Mouse (Mus musculus) monocyte, adult 5-6 weeks (primary cell): ENCODE results near the gene Kcnh1. TPM values are rescaled to one million over a fixed set of nuclear protein-coding genes. Genes with fewer than 3 reads are reported as not detected.

ENCODE experiments used
- ATAC-seq: fragments of 153-309, 156-312 bp; replicated peaks from 2 replicates; pipeline ENCODE4 v1.8.0; 2017; ENCODE audit warnings: mild to moderate bottlenecking; ENCODE audit not compliant: low TSS enrichment, insufficient number of reproducible peaks, severe bottlenecking, poor library complexity, low FRiP score
- total RNA-seq: library from RNA; stranded (forward); fragments of 200-1000, 200-491, 200-594 nt; gene quantifications from 3 replicates; pipeline ENCODE4 v1.2.3, GENCODE M21; 2017

Gene Kcnh1
- total RNA-seq, 1 experiment from 2014 or later = not detected

GRCm38 (mm10) chr1:192311298-192311697 lies 120.7 kb downstream of the Kcnh1 start:
- ATAC-seq = no peak

GRCm38 (mm10) chr1:192311851-192312438 lies 121.4 kb downstream of the Kcnh1 start:
- no peak for ATAC-seq

DNA sequence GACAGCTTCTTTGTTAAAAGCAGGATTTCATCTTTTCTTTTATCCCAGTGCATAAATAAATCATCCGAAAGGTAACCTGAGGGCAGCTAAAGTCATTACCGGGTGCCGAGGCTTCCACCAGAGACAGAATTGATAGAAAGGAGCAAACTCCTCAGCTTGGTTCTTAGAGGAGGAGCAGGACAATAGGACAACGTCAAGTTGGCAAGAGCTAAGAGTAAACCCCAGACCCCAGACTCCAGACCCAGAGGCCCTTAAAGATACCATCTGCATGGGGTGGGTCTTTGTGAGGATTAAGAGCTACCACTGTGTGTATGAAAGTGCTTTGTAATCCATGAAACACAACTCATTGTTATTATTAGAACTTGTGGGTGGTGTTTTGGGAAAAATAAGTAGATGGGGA lies 121.9 kb downstream of the Kcnh1 start:
- ATAC-seq = no peak

DNA sequence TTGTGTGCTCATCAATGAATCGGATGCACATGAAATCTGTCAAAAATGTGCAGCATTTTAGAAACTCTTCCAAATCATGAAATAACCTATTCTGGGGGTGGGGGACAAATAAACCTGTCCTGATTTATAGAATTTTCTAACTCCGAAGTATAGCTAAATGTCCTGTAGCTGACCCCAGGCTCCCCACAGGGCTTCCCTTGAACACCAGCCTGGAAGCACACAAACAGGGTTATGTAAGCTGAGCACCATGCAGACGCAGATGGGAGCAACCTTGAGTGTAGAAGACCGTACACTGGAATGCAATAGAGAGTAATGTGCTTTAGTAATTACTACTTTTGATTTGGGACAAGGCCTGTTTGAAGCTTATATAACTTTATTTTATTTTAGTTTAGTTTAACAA lies 122.4 kb downstream of the Kcnh1 start:
- no peak for ATAC-seq

DNA sequence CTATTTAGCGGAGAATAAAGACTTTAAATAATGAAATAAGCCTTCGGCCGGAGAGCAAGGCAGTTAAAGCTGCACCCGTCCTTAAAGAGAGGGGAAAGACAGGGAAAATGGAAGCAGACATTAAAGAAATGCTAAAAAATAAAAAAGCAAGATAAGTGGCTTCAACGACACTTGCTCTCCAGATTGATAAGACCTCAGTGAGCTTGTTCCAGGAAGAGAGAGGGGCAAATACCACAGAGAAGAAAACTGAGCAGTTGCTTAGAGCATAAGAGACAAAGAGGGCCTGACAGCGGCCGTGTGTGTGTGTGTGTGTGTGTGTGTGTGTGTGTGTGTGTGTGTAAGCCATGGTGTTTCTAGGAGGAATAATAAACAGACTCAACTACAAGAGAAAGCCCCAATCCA lies 123.0 kb downstream of the Kcnh1 start:
- no peak for ATAC-seq

DNA sequence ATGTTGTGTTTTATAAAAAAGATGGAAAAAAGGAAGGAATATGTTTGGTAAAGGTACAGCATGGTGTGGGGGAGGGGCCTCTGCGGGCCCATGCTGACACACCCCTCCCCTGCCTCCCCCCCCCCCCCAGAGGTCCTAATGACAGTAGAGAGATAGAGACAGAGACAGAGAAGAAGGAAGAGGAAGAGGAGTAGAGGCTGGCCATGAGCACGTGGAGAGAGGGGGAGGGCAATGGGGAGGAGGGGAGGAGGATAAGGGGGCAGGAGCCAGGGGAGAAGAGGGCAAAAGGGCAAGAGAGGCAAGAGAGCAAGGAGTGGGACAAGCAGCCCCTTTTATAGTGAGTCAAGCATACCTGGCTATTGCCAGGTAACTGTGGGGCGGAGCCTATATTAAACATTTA lies 123.5 kb downstream of the Kcnh1 start:
- no peak for ATAC-seq

GRCm38 (mm10) chr1:192315392-192316070 lies 125.0 kb downstream of the Kcnh1 start:
- no peak for ATAC-seq

- ATAC-seq = no peak
These were observed 133.6 kb downstream of the Kcnh1 start for GRCm38 (mm10) chr1:192324223-192324622.

GRCm38 (mm10) chr1:192327052-192327451 lies 136.5 kb downstream of the Kcnh1 start:
- ATAC-seq = no peak

GRCm38 (mm10) chr1:192331207-192331606 lies 140.6 kb downstream of the Kcnh1 start:
- ATAC-seq = no peak

DNA sequence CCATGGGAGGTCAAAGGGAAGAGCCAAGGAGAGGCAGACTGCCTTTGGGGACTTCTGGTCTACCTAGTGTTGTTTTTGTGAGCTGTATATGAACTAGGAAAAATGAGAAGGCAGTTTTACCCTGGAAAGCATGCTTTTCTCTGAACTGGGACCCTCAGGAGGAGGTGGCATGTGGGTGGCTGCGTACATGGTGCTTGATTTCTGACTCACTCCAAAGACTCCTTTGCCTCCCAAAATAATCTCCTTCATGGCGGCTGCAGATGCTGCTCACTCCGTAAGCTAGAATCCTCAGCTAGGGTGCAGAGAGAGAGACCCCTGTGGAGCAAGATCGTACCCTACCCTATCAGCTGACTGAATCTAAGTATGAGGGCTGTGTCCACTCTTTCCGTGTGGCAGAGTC lies 145.5 kb downstream of the Kcnh1 start:
- ATAC-seq = no peak

GRCm38 (mm10) chr1:192339361-192340077 lies 148.9 kb downstream of the Kcnh1 start:
- no peak for ATAC-seq

DNA sequence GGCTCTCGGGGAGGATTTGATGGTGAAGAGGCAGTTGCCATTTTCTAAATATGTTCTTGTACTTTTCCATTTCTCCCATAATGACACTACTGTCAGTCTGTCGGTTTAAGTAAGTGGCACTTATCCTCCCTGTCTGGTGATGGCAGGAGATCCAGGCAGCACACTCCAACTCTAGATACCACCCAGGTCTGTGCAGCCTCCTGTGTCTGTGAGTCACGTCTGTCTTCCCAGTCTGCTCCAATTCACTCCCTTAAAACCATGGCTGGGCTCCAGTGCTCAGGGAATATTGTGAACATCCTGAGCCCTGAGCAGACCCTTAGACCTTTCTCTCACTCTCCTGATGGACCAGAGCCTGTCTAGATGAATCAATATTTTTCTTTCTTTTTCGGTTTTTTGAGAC lies 151.2 kb downstream of the Kcnh1 start:
- no peak for ATAC-seq

DNA sequence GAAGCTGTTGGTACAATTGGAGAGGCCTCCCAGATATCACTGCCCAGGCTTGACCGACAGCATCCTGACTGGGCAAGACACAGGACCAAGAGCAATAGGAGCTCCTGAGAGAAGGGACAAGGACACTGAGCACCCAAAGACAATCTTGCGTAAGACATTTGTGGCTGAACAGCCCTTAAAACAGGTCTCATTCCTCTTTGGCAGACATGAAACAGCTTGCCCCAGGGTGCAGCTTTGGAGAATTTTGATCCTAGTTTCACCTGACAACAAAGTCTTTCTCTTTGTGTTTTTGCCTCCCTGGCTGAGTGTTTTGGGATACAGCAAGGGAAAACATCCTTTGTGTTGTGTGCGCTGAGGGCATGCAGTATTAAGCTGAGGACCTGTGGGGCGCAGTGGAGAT lies 153.4 kb downstream of the Kcnh1 start:
- ATAC-seq = no peak

GRCm38 (mm10) chr1:192347327-192347726 lies 156.8 kb downstream of the Kcnh1 start:
- no peak for ATAC-seq

GRCm38 (mm10) chr1:192356231-192356630 lies 165.7 kb downstream of the Kcnh1 start:
- no peak for ATAC-seq

GRCm38 (mm10) chr1:192359212-192359611 lies 168.6 kb downstream of the Kcnh1 start:
- no peak for ATAC-seq

GRCm38 (mm10) chr1:192368336-192368735 lies 177.8 kb downstream of the Kcnh1 start:
- ATAC-seq = no peak

- ATAC-seq = no peak
These were observed 181.5 kb downstream of the Kcnh1 start for GRCm38 (mm10) chr1:192371943-192372614.
